9 mouse cellular contexts compared by ENCODE assay signal in the genomic region with DNA sequence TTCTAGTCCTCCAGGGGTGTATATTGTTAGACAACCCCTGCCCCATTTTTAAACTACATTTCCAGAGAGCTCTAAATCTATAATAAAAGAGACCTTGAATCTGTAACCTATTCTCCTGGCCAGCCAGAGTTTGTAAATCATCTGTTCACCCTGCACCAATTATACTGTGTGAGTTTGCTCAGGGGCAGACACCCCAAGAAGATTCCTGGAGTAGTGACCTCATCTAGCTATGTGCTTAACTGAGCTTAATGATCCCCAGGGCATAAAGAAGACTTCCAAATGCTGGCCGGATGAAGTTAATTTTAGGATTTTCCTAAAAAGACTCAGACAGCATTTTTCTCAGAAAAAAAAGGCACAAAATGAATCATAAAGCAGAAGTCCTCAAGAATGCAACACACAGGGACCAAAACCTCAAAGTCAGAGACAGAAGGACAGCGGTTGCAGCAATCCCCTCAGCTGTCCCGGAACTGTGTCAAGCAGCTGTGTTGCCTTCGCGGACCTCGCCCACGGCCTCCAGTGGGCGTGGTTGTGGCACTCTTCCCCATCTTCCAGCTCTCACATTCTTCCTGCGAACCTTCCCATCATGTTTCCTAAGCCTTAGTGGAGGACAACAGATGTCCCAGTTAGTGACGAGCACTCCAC. TPM values are rescaled to one million over a fixed set of nuclear protein-coding genes. Genes with fewer than 3 reads are reported as not detected.
DNase-seq lines count a peak whose midpoint lies in the region; ATAC-seq and TF ChIP-seq lines count a peak whose summit lies in the region.
"Had no signal": no experiment of that assay in that cellular context is flagged by ENCODE, and none has a peak within 500 bp of the region (broad histone marks: within the 10 kb centered on the region; RNA-seq: fewer than 3 reads in every experiment).

No protein-coding gene starts in this region.

- DNase-seq in urinary bladder, postnatal 14 days (ENCODE audit: low spot score): peak; percentile 62
- no peak for DNase-seq in urinary bladder, postnatal 10 days (ENCODE audit: low spot score)
- peak; percentile 57 to 76 for DNase-seq in kidney, postnatal 4 days
- peak; percentile 12 for DNase-seq in right cerebral cortex, postnatal 14 days
- no peak for DNase-seq in thymus, adult 2 months
- DNase-seq in cerebellum, postnatal 4 days (ENCODE audit: low spot score in 2 of 2): no peak

- H3K27ac ChIP-seq in thymus, adult 2 months (ENCODE audit: control insufficient read depth, insufficient read depth, low read length): no peak overlapping the region
- H3K27ac ChIP-seq: liver, embryonic 14.5 days had no signal

- H3K36me3 ChIP-seq in thymus, adult 2 months (ENCODE audit: control insufficient read depth, insufficient read depth, low read length): no peaks in the 10 kb centered on the region

- peak; percentile 100 for ATAC-seq in granulocyte monocyte progenitor cell, adult 5-6 weeks (replicated peaks; ENCODE audit: poor library complexity, severe bottlenecking)
- no peak for ATAC-seq in erythroblast, adult 5-6 weeks (replicated peaks; ENCODE audit: low FRiP score, poor library complexity, severe bottlenecking)

- no peak for TF ChIP-seq CTCF in thymus, adult 2 months (IDR thresholded peaks at IDR 0.05; ENCODE audit: borderline replicate concordance, control insufficient read depth, extremely low read depth, insufficient read depth, low read length, poor library complexity)

- H3K4me1 ChIP-seq in thymus, adult 2 months (replicated peaks; ENCODE audit: control insufficient read depth, insufficient read depth, low read length): no peaks in the 10 kb centered on the region

- no peaks in the 10 kb centered on the region for H3K27me3 ChIP-seq in thymus, adult 2 months (ENCODE audit: control insufficient read depth, insufficient read depth, low read length)

- TF ChIP-seq POLR2A in thymus, adult 2 months (IDR thresholded peaks at IDR 0.05; ENCODE audit: control insufficient read depth, extremely low read depth, insufficient read depth, low read length, poor library complexity): no peak

- 12% methylated on average over 10 of the region's 10 CpGs for WGBS in thymus, adult 2 months

- H3K4me3 ChIP-seq in thymus, adult 2 months (ENCODE audit: control insufficient read depth, insufficient read depth, low read length): no peak overlapping the region

RNA-seq across cellular contexts. Expression of a gene that starts 2.8 kb away (rescaled TPM):
- not detected in 2 replicates for total RNA-seq in granulocyte monocyte progenitor cell, adult 5-6 weeks (2014; fragmentation: Nextera tagmentation)
- not detected in 2 replicates for total RNA-seq in granulocyte monocyte progenitor cell, adult 5-6 weeks (2017)
- polyA plus RNA-seq in thymus, adult 2 months (2012; rRNA removed): not detected in 2 replicates
- not detected in 2 replicates for total RNA-seq in erythroblast, adult 5-6 weeks (2015; ENCODE audit: low replicate concordance)
- total RNA-seq in erythroblast, adult 5-6 weeks (2017; ENCODE audit: low replicate concordance): not detected in 2 replicates
- polyA plus RNA-seq: liver, embryonic 14.5 days had no signal

RNA-seq across cellular contexts. Expression of a gene that starts 13.2 kb away (rescaled TPM):
- not detected in 2 replicates for total RNA-seq in granulocyte monocyte progenitor cell, adult 5-6 weeks (2014; fragmentation: Nextera tagmentation)
- not detected in 2 replicates for total RNA-seq in granulocyte monocyte progenitor cell, adult 5-6 weeks (2017)
- not detected in 2 replicates for polyA plus RNA-seq in thymus, adult 2 months (2012; rRNA removed)
- total RNA-seq in erythroblast, adult 5-6 weeks (2015; ENCODE audit: low replicate concordance): not detected in 2 replicates
- total RNA-seq in erythroblast, adult 5-6 weeks (2017; ENCODE audit: low replicate concordance): not detected in 2 replicates
- polyA plus RNA-seq: liver, embryonic 14.5 days had no signal

RNA-seq across cellular contexts. Expression of a gene that starts 23.4 kb away (rescaled TPM):
- not detected in 2 replicates for total RNA-seq in granulocyte monocyte progenitor cell, adult 5-6 weeks (2014; fragmentation: Nextera tagmentation)
- total RNA-seq in granulocyte monocyte progenitor cell, adult 5-6 weeks (2017): not detected in 2 replicates
- not detected in 2 replicates for polyA plus RNA-seq in thymus, adult 2 months (2012; rRNA removed)
- not detected in 2 replicates for total RNA-seq in erythroblast, adult 5-6 weeks (2015; ENCODE audit: low replicate concordance)
- not detected in 2 replicates for total RNA-seq in erythroblast, adult 5-6 weeks (2017; ENCODE audit: low replicate concordance)
- polyA plus RNA-seq: liver, embryonic 14.5 days had no signal

RNA-seq across cellular contexts. Expression of a gene that starts 31.2 kb away (rescaled TPM):
- not detected in 2 replicates for total RNA-seq in granulocyte monocyte progenitor cell, adult 5-6 weeks (2014; fragmentation: Nextera tagmentation)
- total RNA-seq in granulocyte monocyte progenitor cell, adult 5-6 weeks (2017): not detected in 2 replicates
- polyA plus RNA-seq in thymus, adult 2 months (2012; rRNA removed): not detected in 2 replicates
- total RNA-seq in erythroblast, adult 5-6 weeks (2015; ENCODE audit: low replicate concordance): 0.58 TPM in 1 of 2 replicates, not detected in the other
- not detected in 2 replicates for total RNA-seq in erythroblast, adult 5-6 weeks (2017; ENCODE audit: low replicate concordance)
- polyA plus RNA-seq: liver, embryonic 14.5 days had no signal

RNA-seq across cellular contexts. Expression of a gene that starts 43.1 kb away (rescaled TPM):
- total RNA-seq in granulocyte monocyte progenitor cell, adult 5-6 weeks (2014; fragmentation: Nextera tagmentation): not detected in 2 replicates
- not detected in 2 replicates for total RNA-seq in granulocyte monocyte progenitor cell, adult 5-6 weeks (2017)
- polyA plus RNA-seq in thymus, adult 2 months (2012; rRNA removed): not detected in 2 replicates
- total RNA-seq in erythroblast, adult 5-6 weeks (2015; ENCODE audit: low replicate concordance): not detected in 2 replicates
- not detected in 2 replicates for total RNA-seq in erythroblast, adult 5-6 weeks (2017; ENCODE audit: low replicate concordance)
- polyA plus RNA-seq: liver, embryonic 14.5 days had no signal

Comparison
In these comparisons a context has a peak if more than half of its experiments do, and no peak if none do; other contexts are left out.
1. DNase-seq: peak in urinary bladder, postnatal 14 days (single experiment), kidney, postnatal 4 days (2 of 2) and right cerebral cortex, postnatal 14 days (single experiment); none in urinary bladder, postnatal 10 days (single experiment), thymus, adult 2 months (single experiment) and cerebellum, postnatal 4 days (0 of 2).